Mouse (Mus musculus) layer of hippocampus, adult 2 months (tissue): ENCODE measurements at regions not wholly inside any gene's neighbourhood (a gene's known extent, or its start where the extent isn't known, plus 50 kb on each side); places are given as distances from the start of the nearest gene placed in this dataset.

ENCODE experiments used
- DNase-seq, 2 experiments: peaks; one replicate each; pipeline ENCODE4 v3.0.0; 2022; ENCODE audit warnings: low spot score in 2 of 2
- H3K27ac ChIP-seq: fragments of 200-600 bp; 2 replicates; pipeline ENCODE4 v1.8.1; 2022
- H3K4me3 ChIP-seq: fragments of 200-600 bp; 2 replicates; pipeline ENCODE4 v1.8.1; 2022; ENCODE audit warnings: mild to moderate bottlenecking
- CTCF ChIP-seq: fragments of 200-600 bp; conservative IDR thresholded peaks from 2 replicates; pipeline ENCODE4 v1.8.1; 2022; ENCODE audit warnings: antibody characterized with exemption, mild to moderate bottlenecking, moderate library complexity
- microRNA-seq, 2 experiments: library from miRNA; unstranded; fragments of <30 nt; microRNA quantifications; one replicate each; pipeline ENCODE4 v1.2.0; 2021

- H3K4me3 ChIP-seq: no peak overlapping the region
- no peak overlapping the region for H3K27ac ChIP-seq
- no peak for TF ChIP-seq CTCF
- DNase-seq: no peak
Observed at GRCm38 (mm10) chrX:105346420-105346819, 153.2 kb upstream of the Cypt2 start.

- Histone ChIP-seq H3K4me3 (no peak overlapping the region), H3K27ac (no peak overlapping the region)
- no peak for TF ChIP-seq CTCF
- no peak for DNase-seq
Observed at GRCm38 (mm10) chrX:105366284-105366683, 133.3 kb upstream of the Cypt2 start.

GRCm38 (mm10) chrX:105367979-105368378, 131.6 kb upstream of the Cypt2 start:
- H3K27ac ChIP-seq: no peak overlapping the region
- DNase-seq: no peak
- no peak overlapping the region for H3K4me3 ChIP-seq
- TF ChIP-seq CTCF: no peak

GRCm38 (mm10) chrX:105390506-105390905, 109.1 kb upstream of the Cypt2 start:
- Histone ChIP-seq H3K27ac (peak overlapping the region; percentile 96), H3K4me3 (peak overlapping the region; percentile 60)
- no peak for TF ChIP-seq CTCF
- DNase-seq: no peak

GRCm38 (mm10) chrX:105391029-105391428, 108.5 kb upstream of the Cypt2 start:
- no peak for TF ChIP-seq CTCF
- no peak for DNase-seq
- Histone ChIP-seq H3K27ac (peak overlapping the region; percentile 96), H3K4me3 (peak overlapping the region; percentile 60)

GRCm38 (mm10) chrX:105391680-105392462, 107.7 kb upstream of the Cypt2 start:
- DNase-seq: peak; percentile 65 to 87
- Histone ChIP-seq H3K4me3 (peak overlapping the region; percentile 60), H3K27ac (peak overlapping the region; percentile 96)
- no peak for TF ChIP-seq CTCF

- no peak for DNase-seq
- Histone ChIP-seq H3K27ac (no peak overlapping the region), H3K4me3 (no peak overlapping the region)
- TF ChIP-seq CTCF: peak; percentile 28
Observed at GRCm38 (mm10) chrX:105393259-105393658, 106.3 kb upstream of the Cypt2 start.

GRCm38 (mm10) chrX:105413351-105413750, 86.2 kb upstream of the Cypt2 start:
- Histone ChIP-seq H3K4me3 (no peak overlapping the region), H3K27ac (no peak overlapping the region)
- no peak for TF ChIP-seq CTCF
- no peak for DNase-seq

- Histone ChIP-seq H3K4me3 (no peak overlapping the region), H3K27ac (no peak overlapping the region)
- TF ChIP-seq CTCF: no peak
- no peak for DNase-seq
Observed at GRCm38 (mm10) chrX:105420976-105421375, 78.6 kb upstream of the Cypt2 start.

Small RNAs in the stretch of these regions (microRNA-seq; reads per million reads assigned to microRNA genes)
- gene Mir325: 138 to 154 reads per million in 2 experiments
